Mouse (Mus musculus) ovary, postnatal 10 days (tissue): ENCODE results near the gene Kiss1r.
A peak's percentile ranks its signal among the peaks of the same experiment; 100 is the strongest.

Experiments
- DNase-seq: peaks from one replicate; pipeline ENCODE4 v3.0.0; 2022; ENCODE audit warnings: low spot score

The Kiss1r gene

DNA sequence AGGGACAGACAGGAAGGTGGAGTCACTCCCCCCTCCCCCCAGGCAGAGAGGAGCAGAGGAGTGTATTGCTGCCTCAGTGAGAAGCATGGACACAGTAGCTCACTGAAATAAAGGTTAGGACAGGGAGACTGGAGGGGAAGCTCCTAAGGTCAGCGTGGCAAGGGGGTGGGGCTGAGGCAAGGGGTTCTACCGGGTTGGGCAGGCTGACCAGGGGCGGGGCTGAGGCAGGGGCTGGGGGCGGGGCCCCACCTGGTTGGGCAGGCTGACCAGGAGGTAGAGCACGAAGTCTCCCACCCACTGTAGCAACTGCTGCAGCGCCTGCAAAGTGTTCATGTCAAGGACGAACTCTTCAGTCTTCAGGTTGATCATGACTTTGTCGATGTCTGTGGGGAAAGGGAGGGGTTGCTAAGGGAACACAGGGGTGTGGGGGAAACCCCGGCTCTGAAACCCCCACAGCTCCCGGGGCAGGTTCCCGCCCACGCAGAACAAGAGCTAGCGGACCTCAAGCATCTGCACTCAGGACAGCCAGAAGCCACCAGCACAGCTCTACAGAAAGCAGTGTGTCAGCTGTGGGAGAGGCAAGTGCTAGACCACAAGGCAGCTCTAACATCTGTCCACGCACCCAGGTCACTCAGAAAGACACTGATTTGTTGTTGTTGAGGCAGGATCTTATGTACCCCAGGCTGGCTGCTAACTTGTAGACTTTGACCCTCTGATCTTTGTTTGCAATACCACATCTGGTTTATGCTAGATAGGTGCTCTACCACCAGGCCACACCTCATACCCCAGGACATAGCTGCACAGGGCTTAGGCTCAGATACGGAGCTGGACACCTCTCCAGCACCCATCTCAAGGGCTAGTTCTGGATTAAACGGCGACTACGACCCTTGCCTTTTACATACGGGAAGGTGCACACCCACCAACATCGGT lies 19.2 kb upstream of the Kiss1r start:
- no peak for DNase-seq

- DNase-seq: no peak
These were observed 15.8 kb upstream of the Kiss1r start for GRCm38 (mm10) chr10:79900951-79901410.

- DNase-seq: no peak
These were observed 10.1 kb upstream of the Kiss1r start for GRCm38 (mm10) chr10:79906712-79907111.

- no peak for DNase-seq
These were observed 9.4 kb upstream of the Kiss1r start for GRCm38 (mm10) chr10:79907415-79907814.

DNA sequence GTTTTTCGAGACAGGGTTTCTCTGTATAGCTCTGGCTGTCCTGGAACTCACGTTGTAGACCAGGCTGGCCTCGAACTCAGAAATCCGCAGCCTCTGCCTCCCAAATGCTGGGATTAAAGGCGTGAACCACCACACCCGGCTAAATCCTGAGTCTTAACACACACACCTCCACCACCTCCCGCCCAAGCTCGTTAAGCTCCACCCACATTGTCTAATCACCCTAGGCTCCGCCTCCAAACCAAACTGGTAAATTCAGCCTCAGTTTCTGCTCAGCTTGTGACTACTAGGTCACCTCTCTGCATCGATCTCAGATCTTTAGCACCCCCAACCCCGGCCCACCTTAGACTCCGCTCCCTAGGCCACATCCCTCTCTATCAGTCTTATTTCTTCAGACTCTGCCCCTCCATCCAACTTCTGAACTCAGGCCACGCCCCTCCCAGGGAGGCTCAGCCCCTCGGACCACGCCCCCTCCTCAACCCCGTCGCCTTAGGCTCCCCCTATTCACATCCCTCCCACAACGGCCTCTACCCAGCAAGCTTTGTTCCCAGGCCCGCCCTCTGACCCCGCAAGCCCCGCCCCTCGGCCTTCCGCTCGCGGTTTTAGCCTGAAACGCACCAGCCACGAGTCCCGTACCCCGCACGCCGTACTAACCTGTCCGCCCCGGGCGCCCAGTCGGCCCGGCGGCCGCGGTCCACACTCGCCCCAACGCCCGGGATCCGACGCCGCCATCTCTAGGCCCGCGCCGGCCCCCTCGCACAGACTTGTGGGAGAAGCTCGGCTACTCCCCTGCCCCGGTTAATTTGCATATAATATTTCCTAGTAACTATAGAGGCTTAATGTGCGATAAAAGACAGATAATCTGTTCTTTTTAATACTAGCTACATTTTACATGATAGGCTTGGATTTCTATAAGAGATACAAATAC lies 8.3 kb upstream of the Kiss1r start, which contains the start of gene Med16:
TSS of gene Med16 (minus strand) at position 757 of the 925 bp plus-strand sequence.
- peak; percentile 92 for DNase-seq

DNA sequence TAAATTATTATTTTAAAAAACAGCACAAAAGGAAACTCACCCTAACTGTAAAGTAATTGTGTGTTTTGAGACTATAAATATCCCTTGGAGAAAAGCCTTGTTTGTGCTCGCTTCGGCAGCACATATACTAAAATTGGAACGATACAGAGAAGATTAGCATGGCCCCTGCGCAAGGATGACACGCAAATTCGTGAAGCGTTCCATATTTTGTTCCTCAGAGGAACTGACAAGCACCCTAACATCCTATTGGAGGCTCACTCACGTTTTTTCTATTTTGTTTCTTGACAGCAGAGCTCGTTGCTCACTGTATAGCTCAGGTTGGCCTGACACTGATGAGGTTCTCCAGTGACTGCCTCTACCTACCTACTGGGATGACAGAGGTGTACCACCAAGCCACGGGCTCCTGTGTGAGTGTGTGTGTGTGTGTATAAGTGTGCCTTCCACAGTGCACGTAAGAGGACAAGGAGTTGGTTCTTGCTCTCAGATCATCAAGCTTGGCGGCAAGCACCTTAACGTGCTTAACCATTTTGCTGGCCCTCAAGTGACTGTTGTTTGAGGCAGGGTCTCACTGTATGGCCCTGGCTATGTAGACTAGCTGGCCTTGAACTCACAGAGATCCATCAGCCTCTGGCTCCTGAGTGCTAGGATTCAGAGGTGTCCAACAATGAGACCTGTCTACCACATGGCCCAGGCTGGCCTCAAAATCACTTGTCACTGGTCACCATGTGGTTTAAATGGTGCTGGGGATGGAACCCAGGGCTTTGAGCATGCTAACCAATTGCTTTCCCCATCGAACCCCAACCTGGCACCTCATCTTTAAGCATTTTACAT lies 7.5 kb upstream of the Kiss1r start:
- DNase-seq: no peak

- no peak for DNase-seq
These were observed 6.2 kb upstream of the Kiss1r start, which contains the start of gene Gm26602 for GRCm38 (mm10) chr10:79910556-79910955. Gene Gm26602 (plus strand): TSS chr10:79910856.

DNA sequence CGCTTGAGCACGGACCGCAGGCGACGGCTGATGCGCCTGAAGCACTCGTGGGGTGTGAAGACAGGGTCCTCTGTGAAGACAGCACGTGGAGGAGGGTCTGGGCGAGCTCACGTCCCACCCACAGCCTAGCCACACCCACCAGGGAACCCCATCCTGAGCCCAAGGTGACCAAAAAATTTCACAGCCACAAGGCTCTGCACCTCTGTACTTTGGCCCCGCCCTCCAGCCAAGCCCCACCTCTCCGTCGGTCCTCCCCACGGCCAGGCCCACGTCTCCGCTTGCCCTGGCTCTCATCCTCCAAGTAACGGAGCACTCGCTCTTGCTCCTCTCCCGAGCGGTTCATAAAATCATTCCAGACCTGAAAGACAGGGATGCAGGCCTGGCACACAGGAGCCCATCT lies 4.4 kb upstream of the Kiss1r start:
- DNase-seq: no peak

DNA sequence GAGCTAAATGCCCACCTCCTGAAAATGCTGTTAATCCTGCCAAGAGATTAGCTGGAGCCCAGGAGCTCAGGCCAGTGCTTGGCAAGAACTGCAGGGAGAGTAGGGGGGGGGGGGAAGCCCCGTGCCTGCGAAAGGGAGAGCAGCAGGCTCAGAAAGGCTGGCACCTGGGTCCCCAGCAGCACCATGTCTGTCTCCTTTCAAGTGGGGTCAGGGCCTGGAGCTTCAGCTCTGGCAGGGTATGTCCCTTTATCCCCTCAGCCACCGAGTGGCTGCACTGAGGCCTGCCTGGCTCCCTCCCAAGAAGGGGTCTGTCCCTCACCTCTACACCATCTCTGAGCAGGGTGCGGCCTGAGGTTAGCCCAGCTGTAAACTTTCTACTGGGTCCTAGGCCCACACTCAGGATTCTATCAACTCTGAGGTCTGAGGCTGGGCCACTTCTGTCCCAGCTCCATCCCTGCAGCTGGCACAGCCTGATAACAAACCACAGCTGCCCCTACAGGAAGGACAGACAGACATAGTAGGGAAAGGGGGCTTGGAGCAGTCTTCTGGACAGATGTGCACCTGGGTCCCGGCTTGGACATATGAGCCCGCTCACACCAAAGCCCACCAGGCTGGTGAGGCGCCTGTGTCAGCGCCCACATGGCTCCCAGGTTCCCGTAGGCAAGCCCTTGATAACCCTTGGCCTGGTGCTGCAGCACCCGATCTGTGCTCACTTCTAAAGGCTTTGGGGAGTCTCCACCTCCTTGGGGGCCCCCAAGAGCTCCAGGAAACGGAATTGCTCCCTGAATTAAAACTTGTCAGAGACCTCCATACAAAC lies 2.4 kb upstream of the Kiss1r start:
- DNase-seq: no peak

GRCm38 (mm10) chr10:79914948-79915596 lies 1.7 kb upstream of the Kiss1r start:
- no peak for DNase-seq

GRCm38 (mm10) chr10:79916081-79916480 lies 690 bp upstream of the Kiss1r start:
- DNase-seq: no peak

DNA sequence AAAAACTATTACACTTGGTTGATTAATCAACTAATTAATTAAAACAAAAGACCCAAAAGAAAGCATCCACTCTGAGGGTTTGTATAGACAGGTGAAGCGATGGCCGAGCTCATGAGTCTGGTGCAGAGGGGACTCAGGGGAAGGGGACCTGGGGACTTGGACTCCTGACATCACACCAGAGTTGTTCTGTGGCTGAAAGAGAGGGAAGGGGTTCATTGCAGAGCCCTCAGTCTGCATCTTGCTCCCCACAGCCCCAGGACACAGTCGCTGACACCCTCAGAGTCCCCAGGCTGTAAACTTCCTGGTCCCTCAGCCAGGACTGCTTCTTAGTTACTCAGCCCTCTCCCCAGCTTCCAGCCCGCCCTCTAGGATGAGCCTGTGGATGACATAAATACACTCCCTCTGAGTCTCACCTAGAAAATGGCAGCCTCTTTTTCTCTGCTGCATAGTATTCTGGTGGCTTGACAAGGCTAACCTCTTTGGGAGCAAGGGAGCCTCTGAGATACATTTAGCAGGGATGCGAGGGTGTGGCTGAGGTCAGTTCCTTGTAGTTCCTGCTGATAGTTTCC lies 845 bp downstream of the Kiss1r start:
- DNase-seq: no peak

DNA sequence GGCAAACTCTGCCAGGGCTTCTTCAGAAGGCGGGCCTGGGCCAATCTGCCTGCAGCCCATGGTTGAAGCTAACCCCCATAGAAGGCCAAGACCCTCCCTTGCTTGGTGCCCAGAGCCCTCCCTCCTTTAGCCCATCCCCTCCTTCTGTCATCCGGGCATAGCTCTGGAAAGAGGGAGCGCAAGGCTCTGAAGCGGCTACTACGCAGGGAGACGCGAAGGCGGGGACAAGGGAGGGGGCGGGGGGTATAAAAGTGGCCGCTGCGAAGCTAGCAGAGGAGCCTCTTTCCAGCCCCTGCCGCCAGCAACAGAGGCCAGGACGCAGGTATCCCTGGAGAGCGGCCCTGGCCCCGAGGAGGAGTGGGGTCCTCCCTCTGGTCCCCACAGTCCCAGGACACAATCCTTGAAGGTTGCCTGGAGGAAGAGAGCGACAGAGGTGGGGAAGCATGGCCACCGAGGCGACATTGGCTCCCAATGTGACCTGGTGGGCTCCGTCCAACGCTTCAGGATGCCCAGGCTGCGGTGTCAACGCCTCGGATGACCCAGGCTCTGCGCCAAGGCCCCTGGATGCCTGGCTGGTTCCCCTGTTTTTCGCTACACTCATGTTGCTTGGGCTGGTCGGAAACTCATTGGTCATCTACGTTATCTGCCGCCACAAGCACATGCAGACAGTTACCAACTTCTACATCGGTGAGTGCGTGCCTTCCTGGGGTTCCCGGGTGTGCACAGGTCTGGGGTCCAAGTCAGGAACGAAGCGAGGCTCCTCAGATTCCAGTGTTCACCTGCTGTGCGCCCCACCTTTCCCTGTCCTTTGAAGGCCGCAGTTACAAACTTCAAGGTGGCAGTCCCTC lies 1.7 kb downstream of the Kiss1r start:
- no peak for DNase-seq

GRCm38 (mm10) chr10:79919251-79919849 lies 2.6 kb downstream of the Kiss1r start:
- no peak for DNase-seq

- no peak for DNase-seq
These were observed 3.5 kb downstream of the Kiss1r start for GRCm38 (mm10) chr10:79920056-79920890.

DNA sequence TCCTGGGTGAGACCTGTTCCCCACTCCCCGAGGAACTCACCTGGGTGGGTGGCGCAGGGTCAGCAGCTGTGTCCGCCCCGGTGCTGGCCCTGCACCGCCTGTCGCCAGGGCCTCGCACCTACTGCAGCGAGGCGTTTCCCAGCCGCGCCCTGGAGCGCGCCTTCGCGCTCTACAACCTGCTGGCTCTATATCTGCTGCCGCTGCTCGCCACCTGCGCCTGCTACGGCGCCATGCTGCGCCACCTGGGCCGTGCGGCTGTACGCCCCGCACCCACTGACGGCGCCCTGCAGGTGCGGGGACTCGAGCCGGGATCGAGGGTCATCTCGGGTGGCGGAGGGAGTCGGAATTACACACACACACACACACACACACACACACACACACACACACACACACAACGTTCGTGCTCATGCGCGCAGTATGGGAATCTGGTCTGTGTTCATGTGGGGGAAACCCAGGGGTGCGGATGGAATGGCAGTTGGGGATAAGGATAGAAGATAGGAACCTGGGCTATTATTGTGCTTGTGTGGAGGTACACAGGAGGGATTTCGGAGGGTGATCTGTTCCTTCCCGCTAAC lies 4.3 kb downstream of the Kiss1r start, which contains the start of gene R3hdm4:
TSS of gene R3hdm4 (minus strand) at position 251 of the 578 bp plus-strand sequence.
- DNase-seq: no peak

DNA sequence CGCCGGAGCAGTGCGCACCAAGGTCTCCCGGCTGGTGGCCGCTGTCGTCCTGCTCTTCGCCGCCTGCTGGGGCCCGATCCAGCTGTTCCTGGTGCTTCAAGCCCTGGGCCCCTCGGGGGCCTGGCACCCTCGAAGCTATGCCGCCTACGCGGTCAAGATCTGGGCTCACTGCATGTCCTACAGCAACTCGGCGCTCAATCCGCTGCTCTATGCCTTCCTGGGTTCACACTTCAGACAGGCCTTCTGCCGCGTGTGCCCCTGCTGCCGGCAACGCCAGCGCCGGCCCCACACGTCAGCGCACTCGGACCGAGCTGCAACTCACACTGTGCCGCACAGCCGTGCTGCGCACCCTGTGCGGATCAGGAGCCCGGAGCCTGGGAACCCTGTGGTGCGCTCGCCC lies 4.8 kb downstream of the Kiss1r start:
- DNase-seq: no peak
